Mouse (Mus musculus) urinary bladder, postnatal 10 days (tissue): ENCODE measurements around the gene Tsc2.
A peak's percentile ranks its signal among the peaks of the same experiment; 100 is the strongest.
"Not testable (repeated sequence)": the region's sequence is repeated elsewhere in the genome, so short reads cannot be mapped to it uniquely, and the experiment has no call there.

Source experiments
- DNase-seq: peaks from one replicate; pipeline ENCODE4 v3.0.0; 2022; ENCODE audit warnings: low spot score

Tsc2 gene

GRCm38 (mm10) chr17:24632167-24632812 lies at the start of gene Tsc2, which contains the start of gene Nthl1:
TSS of gene Tsc2 (minus strand) at chr17:24632630.
TSS of gene Nthl1 (plus strand) at chr17:24632680.
- DNase-seq, result peak; percentile 36

GRCm38 (mm10) chr17:24677500-24678080 lies 45.2 kb upstream of the Tsc2 start:
- DNase-seq, result no peak

GRCm38 (mm10) chr17:24676877-24677276 lies 44.4 kb upstream of the Tsc2 start:
- no peak for DNase-seq

- no peak for DNase-seq
Observed at GRCm38 (mm10) chr17:24676187-24676586, 43.8 kb upstream of the Tsc2 start.

GRCm38 (mm10) chr17:24674277-24674676 lies 41.8 kb upstream of the Tsc2 start:
- DNase-seq, result no peak

GRCm38 (mm10) chr17:24672141-24672540 lies 39.7 kb upstream of the Tsc2 start:
- no peak for DNase-seq

- DNase-seq, result no peak
Observed at GRCm38 (mm10) chr17:24671346-24671745, 38.9 kb upstream of the Tsc2 start.

- DNase-seq, result no peak
Observed at GRCm38 (mm10) chr17:24670246-24670844, 37.9 kb upstream of the Tsc2 start.

- peak; percentile 85 for DNase-seq
Observed at GRCm38 (mm10) chr17:24669545-24670245, 37.3 kb upstream of the Tsc2 start, which contains the start of gene Zfp598. TSS of gene Zfp598 (plus strand) at chr17:24669687.

GRCm38 (mm10) chr17:24669214-24669544 lies 36.7 kb upstream of the Tsc2 start:
- DNase-seq, result not testable (repeated sequence)

GRCm38 (mm10) chr17:24667416-24667815 lies 35.0 kb upstream of the Tsc2 start:
- no peak for DNase-seq

- DNase-seq, result not testable (repeated sequence)
Observed at GRCm38 (mm10) chr17:24667011-24667410, 34.6 kb upstream of the Tsc2 start.

GRCm38 (mm10) chr17:24658017-24658758 lies 25.8 kb upstream of the Tsc2 start, which contains the start of gene Npw:
TSS of gene Npw (minus strand) at chr17:24658457.
- DNase-seq, result no peak

GRCm38 (mm10) chr17:24654969-24655368 lies 22.5 kb upstream of the Tsc2 start:
- DNase-seq, result no peak

- DNase-seq, result no peak
Observed at GRCm38 (mm10) chr17:24653967-24654710, 21.7 kb upstream of the Tsc2 start.

GRCm38 (mm10) chr17:24651835-24652234 lies 19.4 kb upstream of the Tsc2 start:
- no peak for DNase-seq

- DNase-seq, result no peak
Observed at GRCm38 (mm10) chr17:24650766-24651165, 18.3 kb upstream of the Tsc2 start.

GRCm38 (mm10) chr17:24650070-24650616 lies 17.7 kb upstream of the Tsc2 start, which contains the start of gene Slc9a3r2:
TSS of gene Slc9a3r2 (minus strand) at chr17:24650327.
- DNase-seq, result no peak

- no peak for DNase-seq
Observed at GRCm38 (mm10) chr17:24649581-24650069, 17.2 kb upstream of the Tsc2 start.

GRCm38 (mm10) chr17:24648731-24649377 lies 16.4 kb upstream of the Tsc2 start:
- DNase-seq, result no peak
